Comparison of ENCODE assay signal across 9 mouse cellular contexts in the genomic region with DNA sequence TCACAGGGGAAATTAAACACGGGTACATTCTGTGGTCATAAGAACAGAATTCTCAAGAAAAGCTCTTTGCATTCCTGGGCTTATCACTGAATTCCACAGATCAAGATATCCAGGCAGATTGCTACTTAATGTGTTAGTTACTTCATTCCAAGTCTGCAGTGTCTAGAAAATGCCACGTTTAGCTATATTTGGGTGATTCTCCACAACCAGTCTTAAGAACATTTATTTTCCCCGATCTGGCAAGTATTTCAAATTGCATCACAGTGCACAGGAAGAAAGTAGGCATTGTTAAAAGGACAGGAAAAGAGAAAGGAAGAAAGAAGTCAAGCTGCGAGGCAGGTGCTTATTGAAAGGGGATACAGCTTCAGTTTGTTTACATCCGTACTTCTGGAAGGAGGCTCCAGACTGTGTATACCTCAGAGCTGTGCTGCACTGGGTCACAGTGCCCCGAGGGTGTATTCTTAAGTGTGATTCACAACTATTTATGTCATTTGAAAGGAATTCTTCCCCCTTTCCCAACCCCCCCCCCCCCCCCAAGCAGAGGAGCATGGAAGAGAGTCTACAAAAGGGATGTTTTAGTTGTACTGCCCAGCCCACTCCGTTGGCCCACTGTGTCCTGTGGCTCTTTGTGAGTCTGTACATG.
DNase-seq lines count a peak whose midpoint lies in the region; ATAC-seq and TF ChIP-seq lines count a peak whose summit lies in the region.
"Had no signal": no experiment of that assay in that cellular context is flagged by ENCODE, and none has a peak within 500 bp of the region (broad histone marks: within the 10 kb centered on the region; RNA-seq: fewer than 3 reads in every experiment).

No protein-coding gene starts in this region.

- no peak overlapping the region for H3K4me2 ChIP-seq in kidney, postnatal 0 days (ENCODE audit: low read length)
- no peak overlapping the region for H3K4me2 ChIP-seq in forebrain, embryonic 11.5 days (ENCODE audit: low read depth, low read length, severe bottlenecking)
- H3K4me2 ChIP-seq: liver, embryonic 15.5 days had no signal

- DNase-seq in kidney, postnatal 0 days (ENCODE audit: low spot score) = peak; percentile 68
- no peak for DNase-seq in kidney, postnatal 36 days
- peak; percentile 53 for DNase-seq in forebrain, embryonic 11.5 days (ENCODE audit: low spot score)
- DNase-seq in mesoderm, embryonic 11.5 days (ENCODE audit: low read depth, low spot score) = peak; percentile 57
- DNase-seq in gastrocnemius, adult 8-10 months (ENCODE audit: low spot score in 2 of 2) = no peak
- DNase-seq in testis, postnatal 14 days (ENCODE audit: low spot score) = no peak
- DNase-seq: kidney, adult 18-20 months had no signal

- no peak for TF ChIP-seq CTCF in kidney, postnatal 0 days (IDR thresholded peaks at IDR 0.05; ENCODE audit: low read depth)

- no peaks in the 10 kb centered on the region for H3K27me3 ChIP-seq in kidney, postnatal 0 days (ENCODE audit: insufficient read depth, low read length)
- no peaks in the 10 kb centered on the region for H3K27me3 ChIP-seq in forebrain, embryonic 11.5 days (ENCODE audit: control insufficient read depth, insufficient read depth, low read length)
- H3K27me3 ChIP-seq: liver, embryonic 15.5 days had no signal

- 0 out of 2 replicates have a peak, but pooled peaks have one; percentile 44 for ATAC-seq in kidney, postnatal 0 days (replicated peaks; ENCODE audit: low FRiP score, low read depth)
- peak; percentile 62; the same call in 1 of the 2 replicates for ATAC-seq in forebrain, embryonic 11.5 days (replicated peaks; ENCODE audit: low FRiP score)

- 24% methylated on average over 7 of the region's 7 CpGs for WGBS in kidney, postnatal 0 days
- WGBS in forebrain, embryonic 11.5 days = 36% methylated on average over 7 of the region's 7 CpGs

- no peaks in the 10 kb centered on the region for H3K9me3 ChIP-seq in kidney, postnatal 0 days (replicated peaks; ENCODE audit: low read length)
- H3K9me3 ChIP-seq in forebrain, embryonic 11.5 days (ENCODE audit: control insufficient read depth, low read length) = no peaks in the 10 kb centered on the region
- H3K9me3 ChIP-seq: liver, embryonic 15.5 days had no signal

- H3K9ac ChIP-seq in kidney, postnatal 0 days (ENCODE audit: low read depth, low read length) = no peak overlapping the region
- no peak overlapping the region for H3K9ac ChIP-seq in forebrain, embryonic 11.5 days (ENCODE audit: low read length)
- H3K9ac ChIP-seq: liver, embryonic 15.5 days had no signal

- H3K4me1 ChIP-seq in kidney, postnatal 0 days (replicated peaks; ENCODE audit: insufficient read depth, low read length) = peaks cover 22% of the 10 kb centered on the region; the same call in 1 of the 2 replicates
- H3K4me1 ChIP-seq in brown adipose tissue, adult 24 weeks (ENCODE audit: control insufficient read depth, insufficient read depth, insufficient read length, low read length) = peaks cover 25% of the 10 kb centered on the region; the same call in 1 of the 2 replicates
- peaks cover 8% of the 10 kb centered on the region; the same call in 1 of the 2 replicates for H3K4me1 ChIP-seq in forebrain, embryonic 11.5 days (replicated peaks; ENCODE audit: control insufficient read depth, insufficient read depth, low read length)
- H3K4me1 ChIP-seq: liver, embryonic 15.5 days had no signal

- H3K27ac ChIP-seq in kidney, postnatal 0 days = peak overlapping the region; percentile 60
- peak overlapping the region; percentile 16; the same call in 1 of the 2 replicates for H3K27ac ChIP-seq in brown adipose tissue, adult 24 weeks (replicated peaks; ENCODE audit: low read depth, low read length)
- no peak overlapping the region for H3K27ac ChIP-seq in forebrain, embryonic 11.5 days (ENCODE audit: low read depth, low read length)
- H3K27ac ChIP-seq: liver, embryonic 15.5 days had no signal

- H3K4me3 ChIP-seq in kidney, postnatal 0 days (replicated peaks; ENCODE audit: low read depth, low read length) = no peak overlapping the region
- no peak overlapping the region for H3K4me3 ChIP-seq in brown adipose tissue, adult 24 weeks (ENCODE audit: insufficient read depth, low read depth, low read length)
- no peak overlapping the region for H3K4me3 ChIP-seq in forebrain, embryonic 11.5 days (ENCODE audit: low read depth, low read length)
- H3K4me3 ChIP-seq: liver, embryonic 15.5 days had no signal

- peaks cover 14% of the 10 kb centered on the region for H3K36me3 ChIP-seq in kidney, postnatal 0 days (ENCODE audit: insufficient read depth, low read length)
- no peaks in the 10 kb centered on the region for H3K36me3 ChIP-seq in forebrain, embryonic 11.5 days (ENCODE audit: control insufficient read depth, insufficient read depth, low read length)

Comparison
In these comparisons a context has a peak if more than half of its experiments do, and no peak if none do; other contexts are left out.
1. DNase-seq: peak in kidney, postnatal 0 days (single experiment), forebrain, embryonic 11.5 days (single experiment) and mesoderm, embryonic 11.5 days (single experiment); none in kidney, postnatal 36 days (0 of 2), gastrocnemius, adult 8-10 months (0 of 2) and testis, postnatal 14 days (single experiment).